Mouse (Mus musculus) kidney, postnatal 0 days (tissue): ENCODE results near the gene Sapcd1. TPM values are rescaled to one million over a fixed set of nuclear protein-coding genes. Genes with fewer than 3 reads are reported as not detected.

Experiments used
- ATAC-seq: fragments of 200-750 bp; cut with Nextera tagmentation; replicated peaks from 2 replicates; pipeline ENCODE4 v1.8.0; 2017; ENCODE audit warnings: low read depth, moderate number of reproducible peaks, moderate TSS enrichment, moderate library complexity; ENCODE audit not compliant: low FRiP score
- DNase-seq: peaks from one replicate; pipeline ENCODE4 v3.0.0-alpha.2; 2016; ENCODE audit warnings: low spot score
- H3K27ac ChIP-seq: fragments of 300-500 bp; sonication (generic); 2 replicates; pipeline ENCODE4 v1.5.1; 2014; ENCODE audit warnings: mild to moderate bottlenecking
- H3K27me3 ChIP-seq: fragments of 300-500 bp; sonication (generic); 2 replicates; pipeline ENCODE4 v1.6.1; 2014; ENCODE audit warnings: low read length, mixed read lengths; ENCODE audit not compliant: insufficient read depth
- H3K36me3 ChIP-seq: fragments of 300-500 bp; sonication (generic); 2 replicates; pipeline ENCODE4 v1.6.1; 2014; ENCODE audit warnings: low read length, mixed read lengths; ENCODE audit not compliant: insufficient read depth
- H3K4me1 ChIP-seq: fragments of 300-500 bp; sonication (generic); replicated peaks from 2 replicates; pipeline ENCODE4 v1.6.1; 2014; ENCODE audit warnings: antibody characterized with exemption, low read length, mixed read lengths; ENCODE audit not compliant: insufficient read depth
- H3K4me2 ChIP-seq: fragments of 300-500 bp; sonication (generic); 2 replicates; pipeline ENCODE4 v1.6.1; 2014; ENCODE audit warnings: mild to moderate bottlenecking, low read length, moderate library complexity, mixed read lengths
- H3K4me3 ChIP-seq: fragments of 300-500 bp; sonication (generic); replicated peaks from 2 replicates; pipeline ENCODE4 v1.5.1; 2014; ENCODE audit warnings: low read depth, low read length
- H3K9ac ChIP-seq: fragments of 300-500 bp; sonication (generic); 2 replicates; pipeline ENCODE4 v1.6.1; 2014; ENCODE audit warnings: low read depth, low read length
- H3K9me3 ChIP-seq: fragments of 300-500 bp; sonication (generic); replicated peaks from 2 replicates; pipeline ENCODE4 v1.6.1; 2016; ENCODE audit warnings: low read length, inconsistent platforms, mixed read lengths
- CTCF ChIP-seq: IDR thresholded peaks from 2 replicates; pipeline ENCODE4 v1.5.1; 2016; ENCODE audit warnings: antibody characterized with exemption, low read depth, mild to moderate bottlenecking, moderate library complexity
- WGBS: fragments of 180-500 bp; shearing (Covaris S2); extraction: QIAGEN DNeasy Blood & Tissue Kit; methylation state at CpG from one replicate; pipeline ENCODE4 v1.1.7; 2014; 5-methylcytosine and 5-hydroxymethylcytosine counted together
- polyA plus RNA-seq: library from polyadenylated mRNA; unstranded; fragments of >200 nt; fragmentation: Nextera tagmentation; extraction: Ambion mirVana; gene quantifications from 2 replicates; pipeline ENCODE4 v1.2.1, GENCODE M21; 2015

Sapcd1 gene
- polyA plus RNA-seq, 1 experiment from 2014 or later, result 3.7 TPM

- H3K4me2 ChIP-seq, result no peak overlapping the region
- no peak for ATAC-seq
- no peak for TF ChIP-seq CTCF
- H3K4me3 ChIP-seq, result no peak overlapping the region
- H3K9me3 ChIP-seq, result no peaks in the 10 kb centered on the region
- no peak overlapping the region for H3K27ac ChIP-seq
- 87% methylated on average over 7 of the region's 7 CpGs for WGBS
- no peak for DNase-seq
- no peaks in the 10 kb centered on the region for H3K27me3 ChIP-seq
- H3K9ac ChIP-seq, result no peak overlapping the region
- H3K36me3 ChIP-seq, result peaks cover 46% of the 10 kb centered on the region
- H3K4me1 ChIP-seq, result peaks cover 8% of the 10 kb centered on the region
Observed at GRCm38 (mm10) chr17:35055691-35056495, 28.1 kb upstream of the Sapcd1 start.

DNA sequence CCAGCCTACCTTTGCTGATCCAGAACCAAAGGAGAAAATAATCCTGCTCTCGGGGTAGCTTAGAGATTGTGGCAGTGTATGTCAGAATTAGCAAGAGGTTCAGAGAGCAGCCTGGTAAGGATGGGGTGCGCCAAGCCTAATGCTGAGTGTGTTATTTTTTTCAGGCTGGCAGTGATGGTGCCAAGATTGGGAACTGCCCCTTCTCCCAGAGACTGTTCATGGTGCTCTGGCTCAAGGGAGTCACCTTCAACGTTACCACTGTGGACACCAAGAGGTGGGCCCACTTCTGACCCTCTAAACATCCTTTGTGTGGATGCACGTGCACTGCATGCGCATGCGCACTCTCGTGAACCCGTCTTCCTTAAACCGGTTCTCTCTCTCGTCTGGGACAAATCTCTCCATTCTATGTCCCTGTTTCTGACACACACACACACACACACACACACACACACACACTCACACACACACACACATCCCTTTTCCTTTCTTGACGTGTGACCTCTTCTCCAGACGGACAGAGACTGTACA is 24.5 kb upstream of the Sapcd1 start:
- no peaks in the 10 kb centered on the region for H3K27me3 ChIP-seq
- peak overlapping the region; percentile 81 for H3K4me2 ChIP-seq
- ATAC-seq, result no peak
- H3K9ac ChIP-seq, result peak overlapping the region; percentile 36; the same call in 1 of the 2 replicates
- H3K36me3 ChIP-seq, result peaks cover 37% of the 10 kb centered on the region
- DNase-seq, result no peak
- no peaks in the 10 kb centered on the region for H3K9me3 ChIP-seq
- peaks cover 19% of the 10 kb centered on the region for H3K4me1 ChIP-seq
- H3K27ac ChIP-seq, result peak overlapping the region; percentile 98
- 70% methylated on average over 12 of the region's 12 CpGs for WGBS
- H3K4me3 ChIP-seq, result peak overlapping the region; percentile 50; the same call in 1 of the 2 replicates
- no peak for TF ChIP-seq CTCF

DNA sequence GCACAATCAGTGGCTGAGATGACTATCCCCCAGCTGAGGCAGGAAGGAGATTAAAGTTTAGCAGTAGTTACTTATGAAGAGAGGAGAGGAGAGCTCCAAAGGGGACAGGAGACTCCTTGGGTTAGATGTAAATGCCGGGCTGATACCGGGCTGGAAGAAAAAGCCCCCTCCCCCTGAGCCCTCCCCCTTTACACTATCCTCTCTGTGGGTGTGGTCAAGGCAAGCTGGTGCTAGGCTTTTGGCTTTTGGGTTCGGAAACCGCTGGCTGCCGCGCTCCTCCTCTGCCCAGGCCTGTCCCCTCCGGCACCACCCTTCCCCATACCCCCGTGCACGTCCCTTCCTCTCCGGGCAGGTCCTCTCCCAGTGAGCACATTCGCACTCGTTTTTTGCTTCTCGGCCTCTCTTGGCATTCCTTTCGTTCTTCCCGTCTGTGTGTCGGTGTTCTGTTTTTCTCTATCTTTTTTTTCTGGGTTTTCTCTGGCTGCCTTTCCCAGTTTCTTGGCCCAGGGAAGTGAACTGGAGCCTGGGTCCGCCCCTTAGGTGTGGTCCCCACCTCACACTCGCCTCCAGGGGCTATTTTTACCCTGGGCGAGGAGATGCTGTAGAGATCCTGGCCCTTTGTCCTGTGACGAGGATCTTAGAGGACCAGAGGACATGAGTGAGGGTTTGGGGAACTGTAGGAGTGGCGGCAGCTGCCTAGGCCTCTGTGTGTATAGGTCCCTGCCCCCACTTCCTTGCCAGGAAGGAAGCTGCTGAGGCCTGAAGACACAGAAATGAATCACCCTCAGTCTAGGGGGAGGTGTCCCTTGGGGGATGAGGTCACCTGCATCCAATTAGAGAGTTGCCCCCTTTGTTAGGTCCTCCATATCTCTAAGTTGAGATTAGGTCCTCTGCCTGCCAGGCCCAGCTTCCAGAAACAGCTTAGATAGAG is 23.6 kb upstream of the Sapcd1 start:
- 0 out of 2 replicates have a peak, but pooled peaks have one; percentile 1 for TF ChIP-seq CTCF
- Histone ChIP-seq H3K4me2 (peak overlapping the region; percentile 81), H3K4me3 (peak overlapping the region; percentile 50), H3K9me3 (no peaks in the 10 kb centered on the region), H3K9ac (peak overlapping the region; percentile 77), H3K27ac (peak overlapping the region; percentile 98), H3K27me3 (no peaks in the 10 kb centered on the region), H3K36me3 (peaks cover 35% of the 10 kb centered on the region), H3K4me1 (peaks cover 22% of the 10 kb centered on the region)
- ATAC-seq, result peak; percentile 65
- DNase-seq, result peak; percentile 95
- WGBS, result 1% methylated on average over 21 of the region's 21 CpGs

- DNase-seq, result peak; percentile 92
- no peak; the same call in 1 of the 2 replicates for ATAC-seq
- peak overlapping the region; percentile 98 for H3K27ac ChIP-seq
- TF ChIP-seq CTCF, result no peak
- peak overlapping the region; percentile 50 for H3K4me3 ChIP-seq
- no peaks in the 10 kb centered on the region for H3K27me3 ChIP-seq
- peak overlapping the region; percentile 81 for H3K4me2 ChIP-seq
- peak overlapping the region; percentile 77 for H3K9ac ChIP-seq
- peaks cover 29% of the 10 kb centered on the region for H3K4me1 ChIP-seq
- H3K9me3 ChIP-seq, result no peaks in the 10 kb centered on the region
- under 1% methylated on average over 27 of the region's 27 CpGs for WGBS
- H3K36me3 ChIP-seq, result peaks cover 25% of the 10 kb centered on the region
Observed at GRCm38 (mm10) chr17:35050126-35050750, 22.4 kb upstream of the Sapcd1 start.

GRCm38 (mm10) chr17:35049561-35050016 is 21.8 kb upstream of the Sapcd1 start, which contains the start of gene Clic1:
Clic1 (plus strand) TSS chr17:35049966.
- DNase-seq (peak; percentile 94), ATAC-seq (peak; percentile 27; the same call in 1 of the 2 replicates)
- Histone ChIP-seq H3K27me3 (no peaks in the 10 kb centered on the region), H3K9me3 (no peaks in the 10 kb centered on the region), H3K4me3 (peak within 1 kb of the TSS; percentile 50), H3K4me2 (peak within 1 kb of the TSS; percentile 81), H3K9ac (peak within 1 kb of the TSS; percentile 77), H3K4me1 (peaks cover 32% of the 10 kb centered on the region), H3K27ac (peak within 1 kb of the TSS; percentile 98), H3K36me3 (peaks cover 20% of the 10 kb centered on the region)
- TF ChIP-seq CTCF, result peak; percentile 55
- under 1% methylated on average over 11 of the region's 11 CpGs for WGBS
